Mouse (Mus musculus) forebrain, embryonic 15.5 days (tissue): ENCODE measurements around the gene Tmprss4. TPM values are rescaled to one million over a fixed set of nuclear protein-coding genes. Genes with fewer than 3 reads are reported as not detected.
A peak's percentile ranks its signal among the peaks of the same experiment; 100 is the strongest.

ENCODE experiments used
- ATAC-seq: fragments of 200-750 bp; cut with Nextera tagmentation; replicated peaks from 2 replicates; pipeline ENCODE4 v1.8.0; 2017; ENCODE audit warnings: mild to moderate bottlenecking, moderate TSS enrichment, moderate library complexity
- H3K27ac ChIP-seq: fragments of 300-500 bp; sonication (generic); replicated peaks from 2 replicates; pipeline ENCODE4 v1.5.1; 2015; ENCODE audit warnings: mild to moderate bottlenecking, inconsistent platforms
- H3K27me3 ChIP-seq: fragments of 300-500 bp; sonication (generic); 2 replicates; pipeline ENCODE4 v1.6.1; 2015; ENCODE audit warnings: inconsistent platforms
- H3K36me3 ChIP-seq: fragments of 300-500 bp; sonication (generic); 2 replicates; pipeline ENCODE4 v1.6.1; 2015; ENCODE audit warnings: mild to moderate bottlenecking, inconsistent platforms
- H3K4me1 ChIP-seq: fragments of 300-500 bp; sonication (generic); 2 replicates; pipeline ENCODE4 v1.6.1; 2015; ENCODE audit warnings: inconsistent platforms
- H3K4me2 ChIP-seq: fragments of 300-500 bp; sonication (generic); replicated peaks from 2 replicates; pipeline ENCODE4 v1.6.1; 2015; ENCODE audit warnings: mild to moderate bottlenecking, inconsistent platforms
- H3K4me3 ChIP-seq: fragments of 300-500 bp; sonication (generic); 2 replicates; pipeline ENCODE4 v1.5.1; 2015; ENCODE audit warnings: mild to moderate bottlenecking, inconsistent platforms
- H3K9ac ChIP-seq: fragments of 300-500 bp; sonication (generic); replicated peaks from 2 replicates; pipeline ENCODE4 v1.6.1; 2015; ENCODE audit warnings: mild to moderate bottlenecking, inconsistent platforms
- H3K9me3 ChIP-seq: fragments of 300-500 bp; sonication (generic); 2 replicates; pipeline ENCODE4 v1.6.1; 2016; ENCODE audit warnings: inconsistent platforms
- WGBS: fragments of 180-500 bp; shearing (Covaris S2); methylation state at CpG from one replicate; pipeline ENCODE4 v1.1.7; 2015; ENCODE audit warnings: mixed read lengths; 5-methylcytosine and 5-hydroxymethylcytosine counted together
- polyA plus RNA-seq: library from polyadenylated mRNA; unstranded; fragments of >200 nt; fragmentation: Nextera tagmentation; extraction: Ambion mirVana; gene quantifications from 2 replicates; pipeline ENCODE4 v1.2.1, GENCODE M21; 2015

Gene Tmprss4
- polyA plus RNA-seq, 1 experiment from 2014 or later: not detected

DNA sequence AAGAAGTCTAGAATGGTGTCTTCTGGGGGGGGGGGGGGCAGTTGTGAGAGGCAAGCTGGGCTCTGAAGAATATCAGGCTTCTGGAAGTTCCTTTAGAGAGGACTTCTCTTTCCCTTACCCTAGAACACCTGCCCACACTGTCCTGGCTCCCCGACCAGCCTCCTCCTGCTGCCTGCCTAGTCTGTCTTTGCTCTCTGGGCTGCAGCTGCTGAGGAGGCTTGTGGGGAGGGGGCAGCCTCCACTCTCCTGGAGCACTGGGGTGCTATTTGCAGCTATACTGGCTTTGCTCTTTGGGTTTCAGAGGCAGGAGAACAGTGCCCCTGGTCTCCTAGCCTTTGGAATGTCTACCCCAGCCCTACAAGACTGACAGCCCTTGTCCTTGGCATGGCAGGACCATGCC lies 53.0 kb downstream of the Tmprss4 start:
- 74% methylated on average over 1 of the region's 1 CpGs for WGBS
- Histone ChIP-seq H3K4me3 (no peak overlapping the region), H3K4me1 (peaks cover 3% of the 10 kb centered on the region), H3K27ac (no peak overlapping the region), H3K36me3 (no peaks in the 10 kb centered on the region), H3K9me3 (no peaks in the 10 kb centered on the region), H3K4me2 (no peak overlapping the region), H3K27me3 (peaks cover 35% of the 10 kb centered on the region), H3K9ac (no peak overlapping the region)
- ATAC-seq: no peak

DNA sequence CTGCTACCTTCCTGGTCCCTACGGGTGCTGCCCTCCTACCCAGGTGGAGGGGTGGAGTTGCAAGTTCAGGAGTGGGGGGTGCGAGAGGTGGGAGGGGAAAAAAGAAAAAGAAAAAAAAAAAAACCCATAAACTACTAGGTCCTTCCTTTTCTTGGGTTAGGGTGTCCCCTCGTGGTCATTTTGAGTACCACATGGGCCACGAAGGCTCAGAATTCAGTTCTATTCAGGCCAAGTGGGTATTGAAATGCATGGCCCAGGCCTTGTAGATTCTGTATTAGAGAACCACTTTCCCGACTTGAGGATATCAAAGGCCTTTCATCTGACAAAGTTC lies 57.7 kb downstream of the Tmprss4 start:
- H3K27ac ChIP-seq: no peak overlapping the region
- H3K9ac ChIP-seq: peak overlapping the region; percentile 5; the same call in 1 of the 2 replicates
- H3K4me1 ChIP-seq: peaks cover 9% of the 10 kb centered on the region
- WGBS: 1% methylated on average over 5 of the region's 5 CpGs
- no peaks in the 10 kb centered on the region for H3K36me3 ChIP-seq
- peaks cover 70% of the 10 kb centered on the region for H3K27me3 ChIP-seq
- H3K9me3 ChIP-seq: no peaks in the 10 kb centered on the region
- ATAC-seq: 0 out of 2 replicates have a peak, but pooled peaks have one; percentile 26
- peak overlapping the region; percentile 32 for H3K4me3 ChIP-seq
- peak overlapping the region; percentile 50 for H3K4me2 ChIP-seq

DNA sequence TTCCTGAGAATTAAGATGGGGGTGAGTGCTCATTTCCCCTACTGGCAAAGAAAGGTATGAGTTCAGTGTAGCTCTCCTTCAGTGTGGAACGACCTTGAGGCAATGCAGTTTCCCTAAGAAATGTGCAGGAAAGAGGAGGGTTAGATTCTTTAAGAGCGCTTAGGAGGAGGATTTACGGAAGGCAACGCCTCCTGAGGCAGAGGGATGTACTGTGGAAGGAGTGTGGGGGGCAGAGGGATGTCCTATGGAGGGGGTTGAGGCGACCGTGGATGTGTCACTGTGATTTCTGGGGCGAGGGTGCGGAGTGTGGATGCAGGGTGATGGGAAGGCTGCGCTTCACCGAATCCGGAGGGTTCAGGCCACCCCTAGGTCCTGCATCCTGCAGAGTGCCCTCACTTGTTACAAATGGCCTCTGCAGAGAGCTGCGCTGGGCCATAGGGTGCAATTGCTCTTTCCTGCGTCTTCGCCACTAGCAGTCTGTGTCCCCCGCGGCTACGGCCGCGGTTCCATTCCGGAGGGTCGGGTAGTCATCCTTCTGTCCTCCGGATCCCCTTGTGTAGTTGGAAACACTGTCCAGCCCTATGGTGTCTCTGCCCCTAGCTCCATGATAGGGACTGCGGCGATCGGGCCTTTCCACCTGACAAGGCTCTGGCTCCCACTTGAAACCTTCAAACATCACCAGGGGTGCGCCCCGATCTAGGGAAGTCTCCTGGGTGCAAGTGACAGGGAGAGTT lies 58.2 kb downstream of the Tmprss4 start:
- Histone ChIP-seq H3K9ac (peak overlapping the region; percentile 5; the same call in 1 of the 2 replicates), H3K4me3 (peak overlapping the region; percentile 32), H3K9me3 (no peaks in the 10 kb centered on the region), H3K27me3 (peaks cover 66% of the 10 kb centered on the region), H3K4me1 (peaks cover 14% of the 10 kb centered on the region), H3K27ac (no peak overlapping the region), H3K36me3 (no peaks in the 10 kb centered on the region), H3K4me2 (peak overlapping the region; percentile 50)
- WGBS: 2% methylated on average over 27 of the region's 27 CpGs
- ATAC-seq: peak; percentile 51; the same call in 1 of the 2 replicates

- no peaks in the 10 kb centered on the region for H3K9me3 ChIP-seq
- H3K9ac ChIP-seq: no peak overlapping the region
- H3K4me1 ChIP-seq: peaks cover 29% of the 10 kb centered on the region
- 61% methylated on average over 3 of the region's 3 CpGs for WGBS
- no peak overlapping the region for H3K4me3 ChIP-seq
- no peaks in the 10 kb centered on the region for H3K36me3 ChIP-seq
- H3K4me2 ChIP-seq: no peak overlapping the region
- H3K27ac ChIP-seq: no peak overlapping the region
- no peak for ATAC-seq
- H3K27me3 ChIP-seq: peaks cover 81% of the 10 kb centered on the region
Measured at GRCm38 (mm10) chr9:45142686-45143085, 61.2 kb downstream of the Tmprss4 start.

GRCm38 (mm10) chr9:45140945-45141344 lies 62.9 kb downstream of the Tmprss4 start:
- H3K4me1 ChIP-seq: peaks cover 27% of the 10 kb centered on the region
- no peak overlapping the region for H3K27ac ChIP-seq
- no peak for ATAC-seq
- no peak overlapping the region for H3K4me2 ChIP-seq
- H3K9ac ChIP-seq: no peak overlapping the region
- H3K27me3 ChIP-seq: peaks cover 84% of the 10 kb centered on the region
- H3K4me3 ChIP-seq: no peak overlapping the region
- 16% methylated on average over 7 of the region's 7 CpGs for WGBS
- H3K9me3 ChIP-seq: no peaks in the 10 kb centered on the region
- no peaks in the 10 kb centered on the region for H3K36me3 ChIP-seq

GRCm38 (mm10) chr9:45139082-45139481 lies 64.8 kb downstream of the Tmprss4 start:
- no peaks in the 10 kb centered on the region for H3K36me3 ChIP-seq
- no peaks in the 10 kb centered on the region for H3K9me3 ChIP-seq
- peaks cover 22% of the 10 kb centered on the region for H3K4me1 ChIP-seq
- H3K4me2 ChIP-seq: peak overlapping the region; percentile 94
- peak overlapping the region; percentile 48; the same call in 1 of the 2 replicates for H3K9ac ChIP-seq
- H3K27ac ChIP-seq: no peak overlapping the region
- peak overlapping the region; percentile 55 for H3K4me3 ChIP-seq
- H3K27me3 ChIP-seq: peaks cover 84% of the 10 kb centered on the region
- WGBS: 8% methylated on average over 7 of the region's 7 CpGs
- ATAC-seq: no peak

DNA sequence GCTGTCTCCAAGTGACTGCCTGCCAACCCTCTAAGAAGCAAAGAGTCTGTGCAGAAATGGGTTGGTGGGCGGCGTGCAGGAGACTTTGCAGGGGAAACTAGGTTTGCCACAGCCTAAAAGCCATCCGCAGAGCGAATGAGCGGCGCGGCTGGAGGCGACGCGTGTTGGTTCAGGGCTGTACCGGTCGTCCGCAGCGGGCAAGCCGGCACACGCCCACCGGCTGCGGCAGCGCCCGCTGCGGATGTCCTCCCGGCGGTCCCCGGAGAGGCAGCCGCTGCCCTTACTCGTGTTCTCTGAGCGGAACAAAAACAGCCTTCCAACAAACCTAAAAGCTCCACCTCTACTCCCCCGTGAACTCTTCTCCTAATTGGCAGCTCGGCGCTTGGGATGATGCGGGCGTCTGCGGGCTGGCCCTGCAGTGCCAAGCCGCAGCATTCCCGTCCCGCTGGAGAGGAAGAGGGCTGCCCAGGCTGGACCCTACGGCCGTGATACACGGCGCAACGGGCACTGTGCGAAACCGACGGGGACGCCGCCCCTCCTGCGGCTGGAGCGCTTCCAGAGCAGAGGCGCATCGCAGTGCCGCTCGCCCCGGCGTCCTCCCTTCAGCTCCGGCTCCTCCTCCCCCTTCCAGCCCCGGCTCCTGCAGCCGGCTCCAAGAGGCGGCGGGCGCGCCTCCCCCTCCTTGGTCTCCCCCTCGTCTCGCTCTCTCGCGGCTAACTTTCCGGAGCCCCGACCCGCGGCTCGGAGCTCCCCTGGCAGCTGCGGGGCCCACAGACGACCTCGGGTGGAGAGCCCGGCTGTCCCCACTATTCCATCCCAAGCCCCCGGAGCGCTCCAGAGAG lies 65.5 kb downstream of the Tmprss4 start, which contains the start of gene Scn4b:
TSS of gene Scn4b (plus strand) at position 205 of the 842 bp plus-strand sequence.
- no peak within 1 kb of the TSS for H3K27ac ChIP-seq
- H3K9ac ChIP-seq: peak within 1 kb of the TSS; percentile 48
- under 1% methylated on average over 69 of the region's 76 CpGs for WGBS
- H3K4me2 ChIP-seq: peak within 1 kb of the TSS; percentile 94
- peaks cover 22% of the 10 kb centered on the region for H3K4me1 ChIP-seq
- no peaks in the 10 kb centered on the region for H3K9me3 ChIP-seq
- peak; percentile 68 for ATAC-seq
- H3K27me3 ChIP-seq: peaks cover 86% of the 10 kb centered on the region
- no peaks in the 10 kb centered on the region for H3K36me3 ChIP-seq
- H3K4me3 ChIP-seq: peak within 1 kb of the TSS; percentile 55

- no peak overlapping the region for H3K27ac ChIP-seq
- no peak for ATAC-seq
- H3K9ac ChIP-seq: no peak overlapping the region
- H3K27me3 ChIP-seq: peaks cover 74% of the 10 kb centered on the region
- no peaks in the 10 kb centered on the region for H3K36me3 ChIP-seq
- H3K4me1 ChIP-seq: peaks cover 22% of the 10 kb centered on the region
- H3K4me3 ChIP-seq: no peak overlapping the region
- H3K4me2 ChIP-seq: no peak overlapping the region
- no peaks in the 10 kb centered on the region for H3K9me3 ChIP-seq
- 19% methylated on average over 7 of the region's 7 CpGs for WGBS
Measured at GRCm38 (mm10) chr9:45136442-45137169, 67.3 kb downstream of the Tmprss4 start.

GRCm38 (mm10) chr9:45133484-45134310 lies 70.2 kb downstream of the Tmprss4 start:
- H3K9ac ChIP-seq: no peak overlapping the region
- no peak for ATAC-seq

GRCm38 (mm10) chr9:45130119-45130518 lies 73.8 kb downstream of the Tmprss4 start:
- 85% methylated on average over 3 of the region's 3 CpGs for WGBS
- Histone ChIP-seq H3K27me3 (peaks cover 21% of the 10 kb centered on the region), H3K4me2 (no peak overlapping the region), H3K36me3 (no peaks in the 10 kb centered on the region), H3K27ac (no peak overlapping the region), H3K9me3 (no peaks in the 10 kb centered on the region), H3K4me1 (no peaks in the 10 kb centered on the region), H3K4me3 (no peak overlapping the region), H3K9ac (no peak overlapping the region)
- ATAC-seq: no peak

More at GRCm38 (mm10) chr9:45133484-45134310, 70.2 kb downstream of the Tmprss4 start:
- Histone ChIP-seq H3K27me3 (peaks cover 57% of the 10 kb centered on the region), H3K36me3 (no peaks in the 10 kb centered on the region), H3K4me1 (peaks cover 10% of the 10 kb centered on the region), H3K4me3 (no peak overlapping the region), H3K9me3 (no peaks in the 10 kb centered on the region), H3K27ac (no peak overlapping the region), H3K4me2 (no peak overlapping the region)
- 29% methylated on average over 5 of the region's 5 CpGs for WGBS

GRCm38 (mm10) chr9:45126941-45127340 lies 77.0 kb downstream of the Tmprss4 start:
- Histone ChIP-seq H3K4me2 (no peak overlapping the region), H3K9ac (no peak overlapping the region), H3K27me3 (no peaks in the 10 kb centered on the region), H3K4me3 (no peak overlapping the region), H3K9me3 (no peaks in the 10 kb centered on the region), H3K36me3 (no peaks in the 10 kb centered on the region), H3K4me1 (peaks cover 7% of the 10 kb centered on the region), H3K27ac (no peak overlapping the region)
- 62% methylated on average over 7 of the region's 7 CpGs for WGBS
- ATAC-seq: no peak
